In genomic region chr17:46576070-46576469, GRCm38 (mm10) we compare ENCODE assay signal across 12 mouse cellular contexts. TPM values are rescaled to one million over a fixed set of nuclear protein-coding genes. Genes with fewer than 3 reads are reported as not detected.
DNase-seq lines count a peak whose midpoint lies in the region; ATAC-seq and TF ChIP-seq lines count a peak whose summit lies in the region.
"Had no signal": no experiment of that assay in that cellular context is flagged by ENCODE, and none has a peak within 500 bp of the region (broad histone marks: within the 10 kb centered on the region; RNA-seq: fewer than 3 reads in every experiment).

No protein-coding gene starts in this region.

- no peak overlapping the region for H3K9ac ChIP-seq in kidney, embryonic 16.5 days (replicated peaks; ENCODE audit: low read length)
- H3K9ac ChIP-seq in ES-E14 (ENCODE audit: insufficient read depth, low read depth, low read length, poor library complexity, severe bottlenecking), result no peak overlapping the region
- H3K9ac ChIP-seq in midbrain, embryonic 16.5 days (ENCODE audit: low read depth, low read length), result no peak overlapping the region
- H3K9ac ChIP-seq: embryonic facial prominence, embryonic 13.5 days; heart, embryonic 12.5 days had no signal

- ATAC-seq in kidney, embryonic 16.5 days (ENCODE audit: low FRiP score, low TSS enrichment), result no peak
- no peak for ATAC-seq in midbrain, embryonic 16.5 days
- ATAC-seq: activated CD4-positive, CD25-positive, alpha-beta regulatory T cell, adult 4 months had no signal

- no peak for TF ChIP-seq POLR2A in kidney, adult 2 months (IDR thresholded peaks at IDR 0.05; ENCODE audit: low read depth, low read length)
- TF ChIP-seq POLR2A in embryonic fibroblast, embryonic 13.5 days (IDR thresholded peaks at IDR 0.05; ENCODE audit: low read depth, low read length), result no peak
- no peak for TF ChIP-seq POLR2A in olfactory bulb, adult 2 months (IDR thresholded peaks at IDR 0.05; ENCODE audit: insufficient read depth, low read depth, low read length)

- H3K9me3 ChIP-seq in kidney, embryonic 16.5 days (ENCODE audit: low read length), result peaks cover 6% of the 10 kb centered on the region; the same call in 1 of the 2 replicates
- no peaks in the 10 kb centered on the region for H3K9me3 ChIP-seq in ES-E14 (ENCODE audit: control insufficient read depth, insufficient read depth, low read depth, low read length)
- no peaks in the 10 kb centered on the region for H3K9me3 ChIP-seq in midbrain, embryonic 16.5 days (replicated peaks; ENCODE audit: control insufficient read depth, low read length, poor library complexity, severe bottlenecking)
- H3K9me3 ChIP-seq: embryonic facial prominence, embryonic 13.5 days had no signal

- no peaks in the 10 kb centered on the region for H3K4me1 ChIP-seq in kidney, adult 2 months (ENCODE audit: control insufficient read depth, insufficient read depth, low read length)
- no peaks in the 10 kb centered on the region for H3K4me1 ChIP-seq in kidney, embryonic 16.5 days (ENCODE audit: insufficient read depth, low read length)
- H3K4me1 ChIP-seq in ES-E14 (ENCODE audit: control insufficient read depth in 2 of 2, insufficient read depth in 2 of 2, low read length in 2 of 2, poor library complexity in 1 of 2), result no peaks in the 10 kb centered on the region; a peak in 1 of 4 replicates
- H3K4me1 ChIP-seq in embryonic fibroblast, embryonic 13.5 days (ENCODE audit: control insufficient read depth, insufficient read depth, low read length), result no peaks in the 10 kb centered on the region
- no peaks in the 10 kb centered on the region; the same call in 1 of the 2 replicates for H3K4me1 ChIP-seq in olfactory bulb, adult 2 months (ENCODE audit: control insufficient read depth, insufficient read depth, low read length)
- H3K4me1 ChIP-seq in midbrain, embryonic 16.5 days (ENCODE audit: control insufficient read depth, insufficient read depth, low read length), result no peaks in the 10 kb centered on the region
- H3K4me1 ChIP-seq: embryonic facial prominence, embryonic 13.5 days; heart, embryonic 12.5 days had no signal

- TF ChIP-seq CTCF in kidney, adult 2 months (conservative IDR thresholded peaks at IDR 0.05; ENCODE audit: insufficient read depth, insufficient read length, low read depth, low read length), result peak; percentile 58
- TF ChIP-seq CTCF in embryonic fibroblast, embryonic 13.5 days (IDR thresholded peaks at IDR 0.05; ENCODE audit: borderline replicate concordance, insufficient read depth, low read length), result 0 out of 2 replicates have a peak, but pooled peaks have one; percentile 26
- peak; percentile 35; the same call in 1 of the 2 replicates for TF ChIP-seq CTCF in olfactory bulb, adult 2 months (IDR thresholded peaks at IDR 0.05; ENCODE audit: insufficient read depth, low read depth, low read length)

- H3K36me3 ChIP-seq in kidney, adult 2 months (ENCODE audit: control insufficient read depth, insufficient read depth, low read length), result no peaks in the 10 kb centered on the region
- peaks cover 82% of the 10 kb centered on the region for H3K36me3 ChIP-seq in kidney, embryonic 16.5 days (ENCODE audit: insufficient read depth, low read length)
- peaks cover 40% of the 10 kb centered on the region for H3K36me3 ChIP-seq in ES-E14 (ENCODE audit: control insufficient read depth, insufficient read depth, low read length, poor library complexity, severe bottlenecking)
- H3K36me3 ChIP-seq in midbrain, embryonic 16.5 days (ENCODE audit: control insufficient read depth, insufficient read depth, low read length), result peaks cover 40% of the 10 kb centered on the region

- H3K4me3 ChIP-seq in kidney, adult 2 months (ENCODE audit: insufficient read depth, low read depth, low read length), result no peak overlapping the region
- no peak overlapping the region for H3K4me3 ChIP-seq in kidney, embryonic 16.5 days (ENCODE audit: low read length)
- no peak overlapping the region for H3K4me3 ChIP-seq in ES-E14 (ENCODE audit: insufficient read depth in 1 of 2, low read depth in 1 of 2, low read length in 2 of 2, poor library complexity in 1 of 2, severe bottlenecking in 1 of 2)
- H3K4me3 ChIP-seq in embryonic fibroblast, embryonic 13.5 days (ENCODE audit: insufficient read depth, low read length), result no peak overlapping the region
- H3K4me3 ChIP-seq in olfactory bulb, adult 2 months (ENCODE audit: insufficient read depth, low read depth, low read length), result no peak overlapping the region
- H3K4me3 ChIP-seq in midbrain, embryonic 16.5 days (ENCODE audit: low read depth, low read length), result no peak overlapping the region
- H3K4me3 ChIP-seq: embryonic facial prominence, embryonic 13.5 days; heart, embryonic 12.5 days had no signal

- no peaks in the 10 kb centered on the region for H3K27me3 ChIP-seq in kidney, adult 2 months (replicated peaks; ENCODE audit: control insufficient read depth, insufficient read depth, low read length)
- H3K27me3 ChIP-seq in kidney, embryonic 16.5 days (ENCODE audit: insufficient read depth, low read length), result no peaks in the 10 kb centered on the region
- no peaks in the 10 kb centered on the region for H3K27me3 ChIP-seq in midbrain, embryonic 16.5 days (ENCODE audit: control insufficient read depth, insufficient read depth, low read depth, low read length)
- H3K27me3 ChIP-seq: embryonic facial prominence, embryonic 13.5 days; heart, embryonic 12.5 days had no signal

- H3K4me2 ChIP-seq in kidney, embryonic 16.5 days (replicated peaks; ENCODE audit: low read depth, low read length), result no peak overlapping the region
- no peak overlapping the region for H3K4me2 ChIP-seq in midbrain, embryonic 16.5 days (ENCODE audit: low read length)
- H3K4me2 ChIP-seq: embryonic facial prominence, embryonic 13.5 days; heart, embryonic 12.5 days; midbrain, embryonic 11.5 days had no signal

- in situ Hi-C loops in ES-E14 (cut with MboI; ENCODE audit: low sequenced_read_pairs in 2 of 2, unreplicated experiment in 2 of 2), result no loop called here

- DNase-seq in kidney, adult 2 months, result peak; percentile 31
- peak; percentile 56 for DNase-seq in ES-E14 (ENCODE audit: low read depth, low spot score)
- DNase-seq in frontal cortex, postnatal 14 days (ENCODE audit: low spot score in 2 of 2), result no peak
- DNase-seq in retina, postnatal 1 day, result no peak

- WGBS in kidney, adult 2 months, result 85% methylated on average over 13 of the region's 13 CpGs
- 85% methylated on average over 13 of the region's 13 CpGs for whole genome bisulfite sequencing in kidney, embryonic 16.5 days
- WGBS in olfactory bulb, adult 2 months, result 90% methylated on average over 13 of the region's 13 CpGs
- WGBS in midbrain, embryonic 16.5 days, result 92% methylated on average over 13 of the region's 13 CpGs

- H3K27ac ChIP-seq in kidney, adult 2 months (ENCODE audit: insufficient read depth, low read depth, low read length), result no peak overlapping the region
- H3K27ac ChIP-seq in kidney, embryonic 16.5 days (ENCODE audit: low read length), result no peak overlapping the region
- no peak overlapping the region for H3K27ac ChIP-seq in ES-E14 (ENCODE audit: insufficient read depth, low read depth, low read length, poor library complexity, severe bottlenecking)
- H3K27ac ChIP-seq in embryonic fibroblast, embryonic 13.5 days (ENCODE audit: insufficient read depth, low read length), result no peak overlapping the region
- H3K27ac ChIP-seq in olfactory bulb, adult 2 months (ENCODE audit: insufficient read depth, low read depth, low read length), result no peak overlapping the region
- H3K27ac ChIP-seq in midbrain, embryonic 16.5 days (ENCODE audit: low read length), result no peak overlapping the region
- H3K27ac ChIP-seq: embryonic facial prominence, embryonic 13.5 days had no signal

TF ChIP-seq in ES-E14, 5 proteins besides CTCF, POLR2A, EP300 and RAD21:
- TF ChIP-seq ZC3H11A (IDR thresholded peaks at IDR 0.05; ENCODE audit: borderline replicate concordance, low read depth, low read length), result no peak
- TF ChIP-seq HCFC1 (IDR thresholded peaks at IDR 0.05; ENCODE audit: borderline replicate concordance, insufficient read depth, low read length), result no peak
- TF ChIP-seq MAFK (IDR thresholded peaks at IDR 0.05; ENCODE audit: insufficient read depth, low read depth, low read length), result no peak
- no peak for TF ChIP-seq CHD2 (IDR thresholded peaks at IDR 0.05; ENCODE audit: low read depth, low read length)
- TF ChIP-seq ZNF384 (IDR thresholded peaks at IDR 0.05; ENCODE audit: low read depth, low read length), result no peak

RNA-seq across cellular contexts. Expression of gene Srf, which starts 20.1 kb away (rescaled TPM):
- 67.0 and 86.3 TPM in 2 replicates for polyA plus RNA-seq in kidney, adult 2 months (2012; rRNA removed)
- 8.2 and 9.3 TPM in 2 replicates for polyA plus RNA-seq in kidney, embryonic 16.5 days (2015; fragmentation: Nextera tagmentation; extraction: Ambion mirVana)
- total RNA-seq in ES-E14 (2012; rRNA removed), result 65.2 and 75.6 TPM in 2 replicates
- polyA plus RNA-seq in embryonic fibroblast, embryonic 13.5 days (2011; ENCODE audit: insufficient read length, low read depth, missing spikeins), result 50.9 and 61.2 TPM in 2 replicates
- polyA plus RNA-seq in olfactory bulb, adult 2 months (2012; ENCODE audit: insufficient read depth, insufficient read length, low replicate concordance, missing spikeins), result not detected in 2 replicates
- 3.0 and 3.2 TPM in 2 replicates for polyA plus RNA-seq in midbrain, embryonic 16.5 days (2015; fragmentation: Nextera tagmentation; extraction: Ambion mirVana)

RNA-seq across cellular contexts. Expression of gene Cul9, which starts 29.9 kb away (rescaled TPM):
- 27.0 and 32.4 TPM in 2 replicates for polyA plus RNA-seq in kidney, adult 2 months (2012; rRNA removed)
- 6.5 TPM in 2 replicates for polyA plus RNA-seq in kidney, embryonic 16.5 days (2015; fragmentation: Nextera tagmentation; extraction: Ambion mirVana)
- 1.8 and 4.5 TPM in 2 replicates for total RNA-seq in ES-E14 (2012; rRNA removed)
- 5.7 and 8.6 TPM in 2 replicates for polyA plus RNA-seq in embryonic fibroblast, embryonic 13.5 days (2011; ENCODE audit: insufficient read length, low read depth, missing spikeins)
- not detected in 2 replicates for polyA plus RNA-seq in olfactory bulb, adult 2 months (2012; ENCODE audit: insufficient read depth, insufficient read length, low replicate concordance, missing spikeins)
- polyA plus RNA-seq in midbrain, embryonic 16.5 days (2015; fragmentation: Nextera tagmentation; extraction: Ambion mirVana), result 26.8 and 28.0 TPM in 2 replicates

RNA-seq across cellular contexts. Expression of gene Ptk7, which starts 53.2 kb away (rescaled TPM):
- polyA plus RNA-seq in kidney, adult 2 months (2012; rRNA removed), result 8.1 and 9.4 TPM in 2 replicates
- polyA plus RNA-seq in kidney, embryonic 16.5 days (2015; fragmentation: Nextera tagmentation; extraction: Ambion mirVana), result 153 and 157 TPM in 2 replicates
- total RNA-seq in ES-E14 (2012; rRNA removed), result 200 and 384 TPM in 2 replicates
- polyA plus RNA-seq in embryonic fibroblast, embryonic 13.5 days (2011; ENCODE audit: insufficient read length, low read depth, missing spikeins), result 145 and 172 TPM in 2 replicates
- polyA plus RNA-seq in olfactory bulb, adult 2 months (2012; ENCODE audit: insufficient read depth, insufficient read length, low replicate concordance, missing spikeins), result not detected in 2 replicates
- 26.9 and 28.8 TPM in 2 replicates for polyA plus RNA-seq in midbrain, embryonic 16.5 days (2015; fragmentation: Nextera tagmentation; extraction: Ambion mirVana)

Comparison
In these comparisons a context has a peak if more than half of its experiments do, and no peak if none do; other contexts are left out.
1. DNase-seq: peak in kidney, adult 2 months (single experiment) and ES-E14 (single experiment); none in frontal cortex, postnatal 14 days (0 of 2) and retina, postnatal 1 day (single experiment).
2. Peak in every context shown above with its lines, with median percentiles within 50 percentile points of each other: CTCF ChIP-seq.